Mouse (Mus musculus) MN1 (cell line): ENCODE measurements at regions not wholly inside any gene's neighbourhood (a gene's known extent, or its start where the extent isn't known, plus 50 kb on each side); places are given as distances from the start of the nearest gene placed in this dataset.

Experiments used
- DNase-seq: peaks from one replicate; pipeline ENCODE4 v3.0.0-alpha.2; 2016; ENCODE audit warnings: low spot score

DNA sequence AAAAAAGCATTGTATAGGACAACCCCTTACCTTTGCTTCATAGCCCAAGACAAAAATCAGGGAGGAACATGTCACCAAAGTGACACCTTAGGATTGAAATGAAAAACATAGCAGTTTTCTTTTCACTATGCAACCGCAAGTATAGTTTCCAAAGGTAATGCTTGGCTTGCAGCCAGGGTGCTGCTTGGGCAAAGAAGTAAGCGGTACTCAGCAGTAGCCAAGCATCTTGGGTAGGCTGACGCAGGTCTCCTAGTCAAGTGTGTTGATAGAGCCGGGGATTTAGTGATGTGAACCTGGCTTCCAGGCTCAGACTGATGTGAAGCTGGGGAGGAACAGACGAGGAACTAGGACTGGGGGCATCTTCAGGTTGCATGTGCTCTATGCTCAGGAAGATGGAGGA, 138.3 kb upstream of the Cadm1 start:
- no peak for DNase-seq

DNA sequence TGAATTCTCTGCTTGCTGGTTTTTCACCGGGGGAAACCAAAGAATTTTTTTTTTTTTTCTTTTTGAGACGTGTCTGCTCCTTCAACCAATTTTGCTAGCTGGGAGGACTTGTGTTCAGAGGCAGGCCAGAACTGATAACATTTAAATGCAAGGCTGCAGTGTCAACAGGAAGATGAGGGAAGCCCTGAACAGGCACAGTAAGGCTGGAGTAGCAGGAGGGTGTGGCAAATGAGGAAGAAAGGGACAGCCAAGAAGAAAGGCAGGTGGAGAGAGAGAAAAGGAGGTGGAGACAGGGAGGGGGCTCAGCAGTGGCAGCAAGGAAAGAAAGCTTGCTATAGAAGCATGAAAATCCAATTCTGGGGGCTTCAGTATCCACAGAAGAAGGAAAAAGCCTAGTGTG, 130.4 kb upstream of the Cadm1 start:
- no peak for DNase-seq

DNA sequence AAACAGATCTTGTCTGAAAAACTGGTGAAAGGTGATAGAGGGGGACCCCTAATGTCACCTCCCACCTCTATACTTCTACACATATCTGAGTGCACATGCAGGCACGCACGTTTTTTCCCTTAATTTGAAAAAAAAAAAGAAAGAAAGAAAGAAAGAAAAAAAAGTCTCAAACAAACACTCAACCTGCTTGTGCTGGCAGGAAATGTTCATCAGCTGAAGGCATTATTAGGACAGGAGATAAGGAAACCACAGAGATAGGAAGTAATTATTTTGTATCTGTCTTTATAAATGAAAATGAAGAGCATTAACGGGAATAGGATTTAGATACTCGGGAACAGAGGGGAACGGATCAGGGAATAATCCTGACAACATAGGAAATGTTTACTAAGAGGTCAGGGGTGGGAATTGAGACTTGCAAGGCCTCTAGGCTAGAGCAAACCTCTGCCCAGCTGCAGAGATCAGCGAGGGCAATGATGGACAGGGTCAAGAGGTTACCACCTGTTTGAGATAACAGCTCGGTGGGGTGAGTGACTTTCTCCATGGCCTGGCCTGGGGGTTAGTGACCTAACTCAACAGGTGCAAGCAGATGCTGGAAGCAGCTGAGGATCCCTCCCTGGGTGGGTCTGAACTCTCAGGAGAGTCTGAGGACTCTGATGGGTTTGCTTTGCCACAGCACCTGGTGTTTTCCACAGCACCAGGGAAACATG, 129.7 kb upstream of the Cadm1 start:
- no peak for DNase-seq

DNA sequence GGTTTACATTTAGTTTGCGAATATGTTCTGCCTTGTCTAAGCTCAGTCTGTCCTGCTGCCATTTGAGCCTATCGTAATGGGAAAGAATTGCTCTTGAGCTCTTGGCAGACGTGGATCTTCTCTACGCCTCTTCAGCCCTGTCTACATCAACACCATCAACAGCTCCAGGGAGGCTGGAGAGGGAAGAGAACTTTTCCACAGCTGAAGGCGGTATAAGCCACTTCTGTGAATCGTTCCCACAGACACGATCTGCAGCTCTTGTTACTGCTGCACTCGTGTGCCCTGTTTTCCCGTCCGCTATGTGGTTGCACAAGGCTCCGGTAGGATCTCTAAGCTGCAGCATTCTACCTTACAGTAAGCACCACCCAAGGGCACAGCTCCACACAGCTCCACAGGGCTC, 128.5 kb upstream of the Cadm1 start:
- no peak for DNase-seq

DNA sequence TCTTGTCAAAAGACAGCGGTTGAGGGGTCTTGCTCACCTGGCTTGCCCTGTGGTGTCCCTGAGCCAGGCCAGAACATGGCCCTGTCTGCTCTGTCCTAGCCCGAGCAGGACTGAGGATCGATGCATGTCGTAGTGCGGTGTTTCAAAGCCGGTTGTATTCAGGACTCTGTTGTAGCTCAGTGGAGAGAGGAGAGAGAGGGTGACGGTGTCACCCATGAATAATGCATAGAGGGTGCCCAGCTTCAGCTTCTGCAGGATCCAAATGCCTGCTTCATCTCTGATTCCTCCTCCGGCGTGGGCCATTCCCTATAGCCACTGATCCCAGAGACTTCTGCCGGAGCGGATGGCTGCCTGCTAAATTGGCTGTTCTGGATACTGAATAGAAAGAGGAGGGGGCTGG, 126.7 kb upstream of the Cadm1 start:
- DNase-seq, result no peak

DNA sequence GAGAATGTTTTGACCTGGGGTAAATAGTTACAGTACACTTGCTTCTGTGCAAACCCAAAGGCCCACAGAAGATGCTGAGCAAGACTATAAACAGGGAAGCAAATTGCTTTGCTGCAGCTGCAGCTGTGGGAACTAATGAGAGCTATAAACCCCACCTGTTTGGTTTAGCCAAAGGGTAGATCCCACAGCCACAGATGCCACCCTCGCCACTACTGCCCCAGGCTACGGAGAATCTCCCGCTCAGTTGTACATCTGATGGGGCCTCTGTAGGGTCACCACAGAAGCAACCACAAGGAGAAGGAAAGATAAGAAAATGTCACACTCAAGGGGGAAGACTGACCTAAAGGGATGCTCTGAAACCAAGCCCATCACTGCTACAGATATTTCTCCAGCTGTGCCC, 125.2 kb upstream of the Cadm1 start:
- no peak for DNase-seq

DNA sequence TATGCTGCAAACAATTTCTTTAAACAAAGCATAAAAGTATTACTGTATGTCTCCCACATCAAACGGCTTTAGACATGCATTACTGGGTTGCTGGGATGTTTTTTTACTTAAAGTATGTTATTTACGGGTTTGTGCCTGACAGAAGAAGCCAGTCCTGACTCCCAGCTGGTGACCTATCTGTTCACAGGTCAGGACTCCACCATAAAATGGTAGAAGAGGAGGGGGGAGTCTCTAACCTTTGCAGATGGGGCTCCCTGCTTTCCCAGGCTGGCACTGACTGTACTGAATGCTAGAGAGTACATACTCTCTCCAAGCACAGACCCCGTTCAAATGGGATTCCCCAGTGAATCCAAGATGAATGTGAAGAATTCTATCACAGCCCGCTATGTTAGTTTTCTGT, 124.4 kb upstream of the Cadm1 start:
- DNase-seq, result no peak

DNA sequence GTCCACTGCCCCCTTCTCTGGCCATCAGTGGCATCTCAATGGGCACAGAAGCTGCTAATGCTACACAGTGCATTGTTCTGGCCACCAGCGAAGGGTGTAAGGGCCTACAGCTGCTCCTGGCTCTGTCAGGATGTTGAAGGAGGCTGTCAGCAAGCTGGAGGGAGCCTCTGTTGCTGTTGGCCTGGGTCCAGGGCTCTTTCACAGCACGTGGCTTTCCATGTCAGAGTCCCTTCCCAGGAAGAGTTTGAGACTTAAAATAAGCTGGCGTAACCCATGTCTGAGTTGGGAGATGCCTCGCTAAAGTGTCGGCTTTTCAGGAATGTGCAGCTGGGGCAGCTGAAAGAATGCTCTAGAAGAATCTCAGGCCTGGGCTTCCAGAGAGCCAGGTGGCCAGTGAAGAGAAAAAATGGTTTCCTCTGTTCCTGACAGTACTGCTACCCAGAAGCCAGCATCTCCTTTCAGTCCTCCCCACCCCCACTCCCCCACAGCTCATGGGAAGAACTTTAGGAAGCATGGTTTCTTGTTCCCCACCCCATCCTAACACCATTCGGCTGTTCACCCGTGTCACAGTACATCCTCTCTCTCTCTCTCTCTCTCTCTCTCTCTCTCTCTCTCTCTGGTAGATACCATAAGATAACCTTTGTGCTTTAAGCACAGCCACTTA, 122.8 kb upstream of the Cadm1 start:
- peak; percentile 77 for DNase-seq

DNA sequence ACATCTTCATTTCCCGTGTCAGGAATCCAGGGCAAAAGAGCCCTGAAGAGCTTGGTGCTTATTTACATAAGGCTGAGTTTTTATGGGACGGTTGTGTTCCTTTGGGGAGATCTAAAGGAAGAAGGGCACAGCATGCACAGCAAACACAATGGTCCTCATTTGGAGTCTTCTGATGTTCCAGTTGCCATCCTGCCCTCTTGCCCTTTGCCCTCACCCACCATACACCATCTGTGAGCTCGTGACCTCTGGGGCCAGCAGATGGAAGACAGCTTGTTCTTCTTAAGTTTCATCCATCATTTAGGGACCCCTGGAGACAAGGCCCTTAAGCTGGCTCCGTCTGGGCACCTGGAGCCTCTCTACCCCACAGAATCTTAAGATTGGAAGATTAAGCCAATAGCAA, 121.9 kb upstream of the Cadm1 start:
- no peak for DNase-seq

DNA sequence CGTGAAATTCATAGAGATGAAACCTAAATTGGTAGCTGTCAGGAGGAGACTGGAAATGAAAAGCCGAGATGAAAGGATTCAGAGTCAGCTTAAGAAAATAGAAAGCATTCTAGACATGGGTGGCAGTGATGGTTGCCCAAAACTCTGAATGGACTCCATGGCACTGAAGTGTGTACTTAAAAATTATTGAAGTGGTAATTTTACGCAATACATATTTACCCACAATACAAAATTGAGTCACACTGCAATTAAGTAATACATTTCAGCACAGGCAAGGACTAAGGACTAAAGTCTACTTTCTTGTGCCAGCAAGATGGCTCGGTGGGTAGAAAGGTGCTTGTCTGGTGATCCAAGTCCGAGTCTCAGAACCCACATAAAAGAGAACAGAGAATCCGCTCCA, 120.4 kb upstream of the Cadm1 start:
- no peak for DNase-seq

DNA sequence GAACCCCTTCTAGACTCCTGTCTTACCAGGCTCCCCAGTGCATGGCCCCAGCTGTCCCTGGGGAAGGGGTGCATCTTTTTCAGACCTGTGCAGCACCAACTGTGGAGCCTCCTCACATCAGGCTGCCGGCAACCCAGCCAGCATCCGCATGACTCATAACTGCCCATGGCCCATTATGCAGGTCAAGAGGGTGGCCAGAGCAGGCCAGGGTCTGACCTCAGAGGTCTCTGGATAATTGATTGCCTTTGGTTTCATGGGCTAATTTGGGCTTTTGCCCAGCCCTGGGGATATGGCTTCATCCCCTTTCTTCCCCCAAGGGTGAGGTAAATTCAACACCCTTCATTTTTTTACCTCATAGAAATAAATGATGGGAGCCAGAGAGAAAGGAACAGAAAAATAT, 117.2 kb upstream of the Cadm1 start:
- peak; percentile 43 for DNase-seq

DNA sequence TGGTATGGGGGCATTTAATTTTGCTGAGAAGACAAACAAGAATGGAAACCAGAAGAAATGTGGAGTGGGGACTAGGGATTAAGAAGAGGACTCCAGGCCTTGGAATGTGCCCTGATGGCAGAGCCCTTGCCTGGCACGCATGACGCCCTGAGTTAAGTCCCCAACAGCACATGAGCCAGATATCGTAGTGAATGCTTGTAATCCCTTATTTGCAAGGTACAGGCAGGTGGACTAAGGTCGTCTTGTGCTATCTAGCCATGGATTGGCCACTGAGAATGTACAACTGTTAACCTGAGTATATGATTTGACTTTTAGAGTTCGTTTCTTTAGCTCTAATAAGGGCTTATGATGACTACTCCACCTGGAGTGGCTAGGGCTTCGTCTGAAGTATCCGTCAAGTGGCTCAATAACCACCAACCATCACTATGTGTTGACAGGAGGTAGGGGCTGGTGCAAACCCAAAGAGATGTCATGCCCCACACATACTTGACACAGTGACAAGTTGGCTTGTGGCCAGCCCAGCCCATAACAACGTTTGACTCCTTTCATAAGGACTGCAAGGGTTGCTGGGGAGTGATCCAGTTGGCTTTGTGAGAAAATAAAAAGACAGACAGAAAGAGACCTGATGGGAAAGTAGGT, 115.5 kb upstream of the Cadm1 start:
- DNase-seq, result no peak

DNA sequence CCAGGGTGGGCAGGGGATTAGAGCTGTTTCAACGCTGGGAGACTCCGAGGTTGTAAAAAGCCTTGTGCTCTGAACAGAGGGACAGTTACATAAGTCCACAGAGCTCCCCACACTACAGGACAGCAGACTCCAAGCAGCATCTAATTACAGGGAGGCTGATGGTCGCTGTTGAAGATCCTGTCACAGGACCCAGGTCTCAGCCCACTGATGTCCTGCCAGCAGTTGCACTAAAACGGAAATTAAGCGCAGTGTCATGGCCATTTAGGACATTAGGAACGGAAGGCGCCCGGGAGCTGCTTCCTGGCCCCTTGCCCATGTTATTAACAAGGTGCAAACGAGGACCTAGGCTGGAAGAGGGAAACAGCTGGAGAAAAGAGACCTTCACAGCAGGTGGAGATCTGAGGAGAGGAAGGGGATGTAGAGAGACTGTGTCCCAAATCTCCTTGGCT, 107.8 kb upstream of the Cadm1 start:
- DNase-seq, result peak; percentile 88

DNA sequence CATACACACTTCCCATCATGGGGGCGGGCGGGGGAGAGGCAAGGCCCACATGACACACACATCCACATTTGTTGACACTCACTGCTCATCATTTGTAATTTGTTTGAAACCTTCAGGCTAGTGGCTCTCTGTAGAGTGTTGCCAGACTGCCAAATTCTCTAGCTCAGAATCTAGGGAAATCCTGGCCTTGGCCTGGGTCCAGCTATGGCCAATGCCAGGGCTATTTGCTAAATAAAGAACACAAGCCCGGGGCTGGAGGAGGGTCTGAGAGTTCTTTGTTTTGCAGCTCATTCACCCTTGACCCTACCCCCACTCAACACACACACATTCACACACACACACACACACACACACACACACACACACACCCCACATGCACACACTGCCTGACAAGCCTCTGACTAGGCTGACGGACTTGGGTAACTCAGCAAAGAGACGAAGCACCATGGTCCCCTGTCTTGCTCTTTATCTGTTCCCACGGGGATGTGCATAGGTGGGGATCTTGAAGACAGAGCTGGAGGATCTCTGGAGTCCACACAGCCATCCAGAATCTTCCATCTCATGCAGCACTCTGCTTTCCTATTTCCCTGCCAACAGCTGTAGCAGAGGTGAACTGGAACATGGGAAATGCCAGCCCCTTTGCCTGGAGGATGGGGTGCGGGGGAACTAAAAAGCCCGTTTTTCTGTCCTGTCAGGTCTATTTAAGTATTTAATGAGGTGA, 107.1 kb upstream of the Cadm1 start:
- DNase-seq, result peak; percentile 93

DNA sequence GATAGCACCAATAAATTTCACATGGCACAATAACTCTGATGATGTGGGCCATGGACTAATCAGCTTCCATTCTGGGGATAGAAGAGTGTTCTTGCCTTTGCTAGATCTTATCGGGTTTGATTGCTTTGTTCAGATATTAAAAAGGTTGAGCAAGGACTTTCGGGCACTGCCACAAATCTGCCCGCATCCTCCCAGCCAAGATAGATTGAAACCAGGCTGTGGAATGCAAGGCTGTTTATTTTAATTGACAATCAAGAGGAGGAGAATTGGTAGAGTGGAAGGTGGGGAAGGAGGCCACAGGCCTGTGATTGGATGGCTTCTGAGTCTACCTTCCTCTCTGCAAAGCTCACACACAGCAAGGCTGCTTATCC, 106.5 kb upstream of the Cadm1 start:
- peak; percentile 51 for DNase-seq

DNA sequence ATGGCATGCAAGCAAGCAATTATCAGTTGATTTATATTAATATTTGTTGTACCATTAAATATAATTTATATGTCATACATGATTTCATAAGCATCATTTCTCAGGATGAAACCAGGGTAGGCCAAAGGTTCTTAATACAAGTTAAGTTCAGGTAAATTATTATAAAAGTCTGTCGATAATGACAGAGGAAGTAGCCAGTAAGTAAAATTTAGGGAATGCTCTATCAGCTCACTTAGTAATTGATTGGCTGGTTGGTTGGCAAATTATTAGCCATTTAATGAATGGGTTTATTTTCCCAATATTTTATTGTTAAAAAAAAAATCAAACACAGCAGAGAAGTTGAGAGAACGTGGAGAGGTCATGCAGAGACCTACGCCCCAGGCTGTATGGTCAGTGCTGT, 105.8 kb upstream of the Cadm1 start:
- DNase-seq, result no peak

DNA sequence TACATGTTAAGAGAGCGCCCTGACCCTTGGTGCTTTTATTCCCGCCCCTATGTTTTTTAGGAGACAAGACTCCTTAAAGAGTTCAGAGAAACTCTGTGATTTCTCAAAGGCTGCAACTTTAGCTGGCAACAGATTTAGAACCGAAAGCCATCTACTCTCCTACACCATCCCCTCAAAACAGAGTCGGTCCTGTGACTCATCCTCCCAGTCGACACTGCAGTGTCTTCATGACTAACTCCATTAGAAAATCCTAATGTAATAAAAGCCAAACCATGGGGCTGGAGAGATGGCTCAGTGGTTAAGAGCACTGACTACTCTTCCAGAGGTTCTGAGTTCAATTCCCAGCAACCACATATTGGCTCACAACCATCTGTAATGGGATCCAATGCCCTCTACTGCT, 103.3 kb upstream of the Cadm1 start:
- peak; percentile 43 for DNase-seq

DNA sequence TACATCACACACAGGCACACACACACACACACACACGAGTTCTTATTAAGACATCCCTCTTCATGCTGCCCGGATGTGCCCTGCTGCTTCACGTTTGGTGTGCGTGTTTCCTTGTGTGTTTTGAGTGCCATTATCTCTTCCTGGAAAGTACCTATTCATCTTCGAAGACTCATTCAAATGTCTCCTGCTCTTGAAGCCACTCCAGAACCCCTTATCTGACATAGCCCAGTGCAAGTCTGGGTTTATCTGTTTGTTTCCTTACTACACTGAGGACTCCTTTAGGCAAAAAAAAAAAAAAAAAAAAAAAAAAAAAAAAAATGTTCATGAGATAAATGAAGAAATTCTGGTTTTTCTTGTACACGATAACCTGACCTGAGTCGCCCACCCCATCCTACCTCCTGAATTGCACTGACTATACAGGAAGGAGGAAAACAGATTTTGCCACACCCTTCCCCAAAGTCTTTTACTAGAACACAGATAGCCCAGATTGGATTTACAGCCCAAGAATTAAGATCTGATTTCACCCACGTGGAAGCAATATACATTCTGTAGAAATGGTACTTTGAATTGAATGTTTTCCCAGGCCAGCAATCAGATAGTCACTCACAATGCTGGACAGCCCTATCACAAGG, 101.1 kb upstream of the Cadm1 start:
- no peak for DNase-seq

DNA sequence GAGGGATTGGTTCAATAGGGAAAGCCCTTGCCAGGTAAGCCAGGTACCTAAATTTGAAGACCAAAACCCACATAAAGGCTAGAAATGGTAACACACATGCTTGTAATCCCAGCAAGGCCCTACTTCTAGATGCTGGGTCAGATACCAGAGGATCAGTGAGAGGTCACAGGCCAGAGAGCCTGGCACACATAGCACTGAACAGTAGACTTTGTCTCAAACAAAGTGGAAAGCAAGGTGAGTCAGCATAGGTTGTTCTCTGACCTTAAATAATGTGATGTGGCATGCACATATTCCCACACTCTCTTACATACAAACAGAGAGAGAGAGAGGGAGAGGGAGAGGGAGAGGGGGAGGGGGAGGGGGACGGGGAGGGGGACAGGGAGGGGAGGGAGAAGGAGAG, 100.3 kb upstream of the Cadm1 start:
- DNase-seq, result no peak

DNA sequence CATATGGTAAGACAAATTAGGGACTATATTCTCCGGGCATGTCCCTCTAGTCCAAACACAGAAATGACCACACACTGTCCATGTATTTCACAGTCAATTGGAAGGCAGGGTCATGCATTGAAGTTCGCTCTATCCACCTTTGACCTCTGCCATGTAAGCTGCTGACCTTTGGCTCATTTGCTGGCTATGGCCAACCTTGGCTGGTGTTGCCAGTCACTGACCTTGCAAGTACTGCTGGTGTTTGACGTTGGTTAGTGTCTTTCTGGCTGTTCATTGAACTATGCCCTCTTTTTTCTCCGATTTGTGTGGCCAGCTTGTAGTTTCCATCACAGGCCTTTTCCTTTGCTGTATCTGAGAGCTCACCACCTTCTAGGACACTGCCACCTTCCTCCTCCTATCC, 97.3 kb upstream of the Cadm1 start:
- DNase-seq, result no peak

DNA sequence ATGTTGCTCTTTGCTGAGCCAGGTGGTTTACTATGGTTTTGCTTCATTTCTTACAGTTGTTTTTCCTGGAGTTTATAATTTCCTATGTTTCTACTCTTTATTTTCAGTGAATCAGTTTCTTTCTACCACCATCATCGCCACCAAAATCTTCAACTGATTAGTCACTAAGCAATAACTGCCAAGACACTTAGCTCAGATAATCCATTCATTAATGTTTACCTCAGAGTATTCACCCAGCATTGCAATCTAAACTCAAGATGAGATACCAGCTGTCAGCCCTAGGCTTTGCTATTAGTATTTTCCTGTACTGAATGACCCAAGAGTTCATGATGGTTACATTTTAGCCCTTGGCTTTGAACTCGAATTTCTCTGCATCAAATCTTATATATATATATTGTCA, 96.8 kb upstream of the Cadm1 start:
- no peak for DNase-seq

DNA sequence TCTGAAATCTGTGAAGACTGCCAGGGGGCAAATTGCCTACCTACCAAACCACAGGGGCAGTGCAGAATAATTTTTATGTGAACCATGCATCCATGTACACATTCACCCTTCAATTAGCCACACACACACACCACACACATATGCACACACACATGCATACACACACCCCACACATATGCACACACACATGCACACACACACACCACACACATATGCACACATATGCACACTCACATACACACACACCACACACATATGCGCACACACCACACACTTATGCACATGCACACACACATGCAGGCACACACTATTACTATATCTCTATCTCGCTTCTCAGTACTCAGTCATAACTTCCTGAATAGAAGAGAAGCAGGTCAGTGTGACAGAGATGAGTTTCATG, 95.9 kb upstream of the Cadm1 start:
- DNase-seq, result no peak

DNA sequence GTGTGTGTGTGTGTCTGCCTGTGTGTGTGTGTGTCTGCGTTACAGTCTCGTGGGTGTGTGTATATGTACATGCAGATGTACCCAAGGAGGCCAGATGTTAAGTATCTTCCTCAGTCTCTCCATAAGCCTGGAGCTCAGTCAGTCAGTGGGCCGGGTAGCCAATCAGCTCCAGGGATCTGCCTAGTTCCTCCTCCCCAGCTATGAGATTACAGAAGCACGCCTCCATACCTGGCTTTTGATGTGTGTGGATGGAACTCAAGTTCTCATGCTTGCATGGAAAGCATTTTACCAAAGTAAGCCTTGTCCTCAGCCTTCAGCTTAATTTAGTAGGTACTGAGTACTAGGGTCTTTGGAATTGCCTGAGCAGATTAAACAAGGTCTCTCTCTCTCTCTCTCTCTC, 91.0 kb upstream of the Cadm1 start:
- DNase-seq, result peak; percentile 39
